Mouse (Mus musculus): ENCODE measurements around the gene 6430548M08Rik. TPM values are rescaled to one million over a fixed set of nuclear protein-coding genes. Genes with fewer than 3 reads are reported as not detected.
A peak's percentile ranks its signal among the peaks of the same experiment; 100 is the strongest.

6430548M08Rik gene
- polyA plus RNA-seq, 1 experiment: 32.6 TPM

DNA sequence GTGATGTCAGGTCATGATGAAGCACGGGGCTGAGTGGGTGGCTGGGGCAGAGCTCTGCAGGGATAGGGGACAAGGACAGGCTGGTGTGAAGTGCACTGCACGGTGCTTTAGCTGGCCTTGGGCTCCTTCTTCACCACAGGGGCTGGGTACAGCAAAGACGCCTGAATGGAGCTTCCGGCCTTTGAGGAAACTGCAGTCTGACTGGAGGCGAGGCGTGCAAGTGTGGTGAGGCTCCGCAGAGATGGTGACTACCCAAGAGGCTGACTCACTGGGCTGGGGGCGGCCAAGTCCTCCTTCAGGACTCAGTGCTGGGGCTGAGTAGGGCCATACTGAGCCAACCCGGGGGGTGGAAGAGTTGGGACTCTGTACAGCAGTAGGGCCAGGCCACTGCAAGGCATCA lies 92.0 kb downstream of the 6430548M08Rik start:
- no peak for DNase-seq (ENCODE audit: low read depth)
- TF ChIP-seq POLR2A (IDR thresholded peaks at IDR 0.05; ENCODE audit: borderline replicate concordance, extremely low read depth, insufficient read depth, insufficient read length, poor library complexity, severe bottlenecking): no peak

DNA sequence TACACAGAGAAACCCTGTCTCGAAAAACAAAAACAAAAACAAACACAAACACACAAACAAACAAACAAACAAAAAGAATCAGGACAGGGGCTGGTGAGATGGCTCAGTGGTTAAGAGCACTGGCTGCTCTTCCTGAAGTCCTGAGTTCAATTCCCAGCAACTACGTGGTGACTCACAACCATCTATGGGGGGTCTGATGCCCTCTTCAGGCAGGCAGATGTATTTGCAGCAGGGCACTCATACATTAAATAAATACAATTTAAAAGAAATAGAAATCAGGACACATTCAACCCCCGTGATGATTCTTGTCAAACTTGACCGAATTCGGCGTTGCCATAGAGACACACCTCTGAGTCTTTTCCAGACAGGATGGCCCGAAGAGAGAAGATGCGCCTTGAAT lies 93.4 kb downstream of the 6430548M08Rik start:
- TF ChIP-seq POLR2A (IDR thresholded peaks at IDR 0.05; ENCODE audit: borderline replicate concordance, extremely low read depth, insufficient read depth, insufficient read length, poor library complexity, severe bottlenecking): no peak
- no peak; the same call in 1 of the 2 replicates for TF ChIP-seq CTCF (IDR thresholded peaks at IDR 0.05; ENCODE audit: borderline replicate concordance, extremely low read depth, insufficient read depth, insufficient read length)
- no peak for DNase-seq (ENCODE audit: low read depth)

DNA sequence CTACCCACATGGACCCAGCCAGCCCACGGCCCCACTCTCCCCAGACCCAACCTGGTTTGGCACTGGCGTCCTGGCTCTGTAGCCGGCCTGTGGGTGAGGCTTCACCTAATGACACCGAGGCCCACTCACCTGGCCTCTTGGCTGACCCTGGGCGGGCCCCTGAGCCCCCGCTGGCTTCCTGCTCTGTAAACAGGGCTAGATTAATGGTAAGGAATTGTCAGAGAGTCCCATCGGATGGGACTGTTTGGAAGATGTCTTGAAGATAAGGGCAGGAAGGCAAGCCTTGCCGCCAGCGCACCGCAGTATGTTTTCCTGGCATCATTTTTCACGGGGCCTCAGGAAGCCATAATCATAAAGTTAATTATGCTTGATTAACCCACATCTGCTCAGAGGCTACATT lies 94.2 kb downstream of the 6430548M08Rik start:
- TF ChIP-seq CTCF (IDR thresholded peaks at IDR 0.05; ENCODE audit: borderline replicate concordance, extremely low read depth, insufficient read depth, insufficient read length) (no peak), POLR2A (IDR thresholded peaks at IDR 0.05; ENCODE audit: borderline replicate concordance, extremely low read depth, insufficient read depth, insufficient read length, poor library complexity, severe bottlenecking) (no peak)
- no peak for DNase-seq (ENCODE audit: low read depth)

DNA sequence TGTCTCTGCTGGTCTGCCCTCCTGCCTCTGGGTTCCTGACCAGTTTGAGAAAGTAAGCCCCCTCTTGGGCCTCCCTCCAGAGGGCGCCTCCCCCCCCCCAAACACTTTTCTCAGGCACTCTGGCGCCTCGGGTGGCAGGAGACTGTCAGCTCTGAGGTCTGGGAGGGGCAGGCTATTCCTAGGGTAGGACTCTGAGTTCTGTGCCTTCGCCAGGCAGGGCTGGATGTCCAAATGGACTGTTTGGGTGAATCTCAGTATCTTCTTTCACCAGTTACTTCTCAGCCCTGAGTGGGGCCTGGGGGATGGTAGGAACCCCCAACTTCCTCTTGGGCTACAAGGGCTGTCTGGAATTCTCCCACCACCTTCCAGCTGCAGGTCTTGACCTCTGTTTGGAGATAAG lies 97.4 kb downstream of the 6430548M08Rik start:
- DNase-seq (ENCODE audit: low read depth): no peak
- no peak for TF ChIP-seq POLR2A (IDR thresholded peaks at IDR 0.05; ENCODE audit: borderline replicate concordance, extremely low read depth, insufficient read depth, insufficient read length, poor library complexity, severe bottlenecking)
- TF ChIP-seq CTCF (IDR thresholded peaks at IDR 0.05; ENCODE audit: borderline replicate concordance, extremely low read depth, insufficient read depth, insufficient read length): peak; percentile 32; the same call in 1 of the 2 replicates

DNA sequence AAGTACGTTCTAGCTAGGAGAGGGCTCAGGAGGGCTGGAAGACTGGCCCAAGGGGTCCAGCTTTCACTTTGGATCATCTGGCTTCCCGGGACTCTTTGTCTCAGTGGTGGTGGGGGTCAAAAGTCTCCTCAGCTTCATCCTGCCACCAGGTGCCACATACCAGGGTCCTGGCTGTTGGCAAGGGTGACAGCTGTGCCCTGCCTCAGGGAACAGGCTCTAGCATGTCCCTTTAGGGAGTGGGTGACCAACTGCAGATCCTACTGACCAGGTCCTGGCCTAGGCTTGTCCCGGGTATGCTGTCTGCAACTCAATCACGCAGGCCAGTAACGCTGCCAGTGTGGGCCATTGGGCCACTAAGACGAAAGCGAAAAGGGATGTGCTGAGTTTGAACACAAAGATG lies 98.6 kb downstream of the 6430548M08Rik start:
- no peak for TF ChIP-seq CTCF (IDR thresholded peaks at IDR 0.05; ENCODE audit: borderline replicate concordance, extremely low read depth, insufficient read depth, insufficient read length)
- no peak for TF ChIP-seq POLR2A (IDR thresholded peaks at IDR 0.05; ENCODE audit: borderline replicate concordance, extremely low read depth, insufficient read depth, insufficient read length, poor library complexity, severe bottlenecking)
- no peak for DNase-seq (ENCODE audit: low read depth)

DNA sequence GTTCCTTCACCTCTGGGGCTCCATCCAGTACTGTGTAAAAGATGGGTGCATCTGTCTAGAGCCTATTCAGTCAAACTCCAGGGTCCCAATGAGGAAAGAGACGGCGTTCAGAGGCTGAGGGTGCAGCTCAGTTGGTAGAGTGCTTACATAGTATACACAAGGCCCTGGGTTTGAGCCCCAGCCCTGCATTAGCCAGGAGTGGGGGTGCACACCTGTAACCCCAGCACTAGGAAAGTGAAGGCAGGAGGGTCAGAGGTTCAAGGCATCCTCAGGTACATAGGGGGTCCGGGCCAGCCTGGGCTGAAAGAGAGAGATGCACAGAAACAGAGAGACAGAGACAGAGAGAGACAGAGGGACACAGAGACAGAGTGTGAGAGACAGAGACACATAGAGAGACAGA lies 99.3 kb downstream of the 6430548M08Rik start:
- no peak for DNase-seq (ENCODE audit: low read depth)
- TF ChIP-seq CTCF (IDR thresholded peaks at IDR 0.05; ENCODE audit: borderline replicate concordance, extremely low read depth, insufficient read depth, insufficient read length): no peak
- TF ChIP-seq POLR2A (IDR thresholded peaks at IDR 0.05; ENCODE audit: borderline replicate concordance, extremely low read depth, insufficient read depth, insufficient read length, poor library complexity, severe bottlenecking): no peak

DNA sequence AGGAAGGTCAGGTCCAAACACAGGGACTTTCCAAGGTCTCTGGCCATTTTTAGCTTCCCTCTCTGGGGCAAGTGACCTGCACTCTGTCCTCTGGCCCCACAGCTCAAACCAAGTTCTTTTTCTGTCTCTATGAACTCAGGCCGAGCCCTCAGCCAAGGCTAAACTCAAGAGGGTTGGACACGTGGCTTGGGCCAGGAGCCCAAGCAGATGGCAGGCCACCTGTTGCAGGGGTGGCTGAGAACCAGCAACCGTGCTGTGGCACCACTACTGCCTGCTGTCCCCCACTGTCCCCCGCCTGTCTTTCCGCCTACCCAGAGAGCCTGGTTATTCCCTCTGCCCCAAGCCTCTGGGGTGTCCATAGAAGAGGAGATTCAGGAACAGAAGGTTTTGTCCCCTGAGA lies 100.0 kb downstream of the 6430548M08Rik start:
- TF ChIP-seq POLR2A (IDR thresholded peaks at IDR 0.05; ENCODE audit: borderline replicate concordance, extremely low read depth, insufficient read depth, insufficient read length, poor library complexity, severe bottlenecking): no peak
- TF ChIP-seq CTCF (IDR thresholded peaks at IDR 0.05; ENCODE audit: borderline replicate concordance, extremely low read depth, insufficient read depth, insufficient read length): no peak
- peak; percentile 72 for DNase-seq (ENCODE audit: low read depth)

Other genes with a start within 250 kb of the 6430548M08Rik start
- gene Usp10, start 203.8 kb upstream of the 6430548M08Rik start, polyA plus RNA-seq (2012; rRNA removed): 92.7 and 143 TPM in 2 replicates
- 54.5 and 59.3 TPM in 2 replicates for gene Gm20388, start 203.3 kb upstream of the 6430548M08Rik start, polyA plus RNA-seq (2012; rRNA removed)
- gene Crispld2, start 121.7 kb upstream of the 6430548M08Rik start, polyA plus RNA-seq (2012; rRNA removed): 1.3 and 2.2 TPM in 2 replicates
- 35.1 and 36.6 TPM in 2 replicates for gene Zdhhc7, start 12.7 kb upstream of the 6430548M08Rik start, polyA plus RNA-seq (2012; rRNA removed)
- 1.3 and 1.7 TPM in 2 replicates for gene Fam92b, start 63.3 kb downstream of the 6430548M08Rik start, polyA plus RNA-seq (2012; rRNA removed)
- gene Gse1, start 114.3 kb downstream of the 6430548M08Rik start, polyA plus RNA-seq (2012; rRNA removed): 70.3 and 70.4 TPM in 2 replicates

All from brain, embryonic 14.5 days (tissue).